Mouse (Mus musculus): ENCODE data around the gene Col25a1.

DNA sequence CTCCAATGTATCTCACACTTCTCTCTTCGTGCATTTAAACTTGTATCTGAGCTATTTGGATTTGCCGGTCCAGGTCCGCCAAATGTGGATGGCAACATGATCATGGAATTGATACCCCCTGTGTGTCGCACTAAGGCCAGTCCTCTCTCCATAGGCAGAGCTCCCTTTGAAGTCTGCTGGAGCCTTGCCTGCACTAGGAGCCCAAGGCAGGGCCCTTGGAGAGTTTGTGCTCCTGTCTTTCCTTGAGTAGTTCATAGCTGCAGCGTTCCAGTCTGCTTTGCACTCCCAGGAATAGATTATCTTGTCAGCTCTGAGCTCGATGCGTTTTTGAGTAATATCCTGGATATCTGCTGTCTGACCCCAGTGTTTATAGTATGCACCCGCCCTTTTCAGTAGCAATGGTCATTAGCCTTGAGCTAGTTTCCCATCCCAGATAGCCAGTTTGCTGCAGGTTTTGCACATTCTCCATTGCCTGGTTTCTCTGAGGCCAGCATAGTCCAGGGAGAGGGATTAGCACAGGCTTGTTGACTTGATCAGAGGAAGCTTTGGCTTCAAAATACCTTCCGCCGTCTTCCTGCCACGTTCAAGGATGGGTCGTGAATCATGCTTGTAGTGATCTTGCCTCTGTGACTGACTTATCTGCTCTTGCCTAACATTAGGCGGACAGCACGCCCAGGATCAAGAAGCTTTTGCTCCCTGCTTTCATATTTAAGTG is 258.1 kb downstream of the Col25a1 start:
- TF ChIP-seq POLR2A (IDR thresholded peaks at IDR 0.05; ENCODE audit: borderline replicate concordance, extremely low read depth, insufficient read depth, insufficient read length, poor library complexity, severe bottlenecking), result no peak
- TF ChIP-seq CTCF (IDR thresholded peaks at IDR 0.05; ENCODE audit: borderline replicate concordance, extremely low read depth, insufficient read depth, insufficient read length), result no peak
